Mouse (Mus musculus): Measurements from ENCODE around the gene Ptprd. TPM values are rescaled to one million over a fixed set of nuclear protein-coding genes. Genes with fewer than 3 reads are reported as not detected.

Gene Ptprd
- total RNA-seq, 1 experiment from 2014 or later = not detected

DNA sequence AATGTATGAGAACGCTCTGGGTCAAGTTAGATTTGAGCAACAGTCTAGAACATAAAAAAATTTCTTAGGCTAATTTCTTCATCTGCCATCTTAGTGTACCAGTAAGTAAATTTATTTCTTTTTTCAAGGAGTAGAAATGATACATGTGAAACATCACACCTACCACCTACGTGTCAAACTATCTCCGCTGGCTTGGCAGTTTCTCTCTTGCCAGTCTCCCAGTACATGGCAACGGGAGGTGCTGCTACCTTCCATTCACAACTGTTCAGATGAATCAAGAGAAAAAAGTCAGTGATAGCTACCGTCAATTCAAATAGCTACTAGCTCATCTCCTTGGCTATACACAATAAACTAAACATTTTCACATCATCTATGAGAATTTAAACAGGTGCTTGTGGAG, 1823.9 kb downstream of the Ptprd start:
- no peak for ATAC-seq (replicated peaks; ENCODE audit: insufficient number of reproducible peaks, low FRiP score, low TSS enrichment, poor library complexity, severe bottlenecking)

DNA sequence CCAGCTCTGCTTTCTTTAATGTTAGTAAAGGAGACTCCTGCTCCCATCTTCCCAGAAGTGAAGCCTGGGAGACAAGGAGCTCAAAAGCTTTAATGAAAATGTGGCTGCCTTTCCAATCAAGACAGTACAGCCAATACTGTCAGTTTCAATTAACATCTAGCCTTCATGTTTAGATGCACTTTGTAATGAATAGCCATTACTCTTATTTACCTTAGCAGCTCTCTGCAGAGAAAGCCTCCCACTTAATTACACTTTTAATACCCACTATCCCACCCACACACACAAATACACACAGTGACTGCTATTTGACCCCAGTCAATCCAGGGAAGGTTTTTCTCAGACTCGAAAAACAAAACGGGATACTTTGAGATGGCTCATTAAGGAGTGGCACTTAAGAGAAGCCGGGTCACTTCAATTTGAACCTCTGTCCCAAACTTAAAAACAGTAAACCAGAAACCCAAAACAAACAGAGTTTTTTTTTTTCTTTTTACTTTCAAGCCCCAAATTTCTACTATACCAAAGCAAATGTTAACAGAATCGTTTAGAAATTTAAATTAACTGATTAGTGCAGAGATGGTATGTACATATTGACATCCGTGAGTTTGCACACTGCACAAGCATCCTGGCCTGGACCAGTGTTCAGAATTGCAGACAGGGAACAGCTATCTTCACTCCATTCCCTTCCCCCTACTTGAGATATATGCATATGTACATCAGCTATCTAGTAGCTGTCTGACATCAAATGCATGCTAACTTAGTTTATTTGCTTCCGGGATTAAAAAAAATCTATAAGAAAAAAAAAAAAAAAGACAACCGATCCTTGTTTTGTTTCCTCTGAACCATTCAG, 1824.6 kb downstream of the Ptprd start:
- ATAC-seq (replicated peaks; ENCODE audit: insufficient number of reproducible peaks, low FRiP score, low TSS enrichment, poor library complexity, severe bottlenecking) = no peak

DNA sequence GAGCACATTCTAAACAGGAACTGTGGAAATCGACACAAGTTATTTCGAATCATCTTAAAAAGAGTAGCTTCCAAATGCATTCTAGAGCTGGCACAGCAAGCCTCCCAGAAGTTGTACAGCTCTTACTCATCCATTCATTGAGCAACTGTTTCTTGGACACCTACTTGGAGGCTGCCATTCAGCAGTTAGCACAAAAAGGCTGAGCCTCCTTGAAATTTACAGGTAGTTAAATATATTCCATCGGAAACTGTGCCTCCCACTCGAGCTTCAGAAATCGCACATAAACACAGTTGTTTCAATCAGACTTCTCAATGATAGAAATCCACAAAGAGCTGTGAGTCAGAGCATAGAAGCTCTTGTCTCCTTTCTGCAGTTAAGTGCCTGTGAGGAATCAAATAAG, 1825.9 kb downstream of the Ptprd start:
- ATAC-seq (replicated peaks; ENCODE audit: insufficient number of reproducible peaks, low FRiP score, low TSS enrichment, poor library complexity, severe bottlenecking) = no peak

DNA sequence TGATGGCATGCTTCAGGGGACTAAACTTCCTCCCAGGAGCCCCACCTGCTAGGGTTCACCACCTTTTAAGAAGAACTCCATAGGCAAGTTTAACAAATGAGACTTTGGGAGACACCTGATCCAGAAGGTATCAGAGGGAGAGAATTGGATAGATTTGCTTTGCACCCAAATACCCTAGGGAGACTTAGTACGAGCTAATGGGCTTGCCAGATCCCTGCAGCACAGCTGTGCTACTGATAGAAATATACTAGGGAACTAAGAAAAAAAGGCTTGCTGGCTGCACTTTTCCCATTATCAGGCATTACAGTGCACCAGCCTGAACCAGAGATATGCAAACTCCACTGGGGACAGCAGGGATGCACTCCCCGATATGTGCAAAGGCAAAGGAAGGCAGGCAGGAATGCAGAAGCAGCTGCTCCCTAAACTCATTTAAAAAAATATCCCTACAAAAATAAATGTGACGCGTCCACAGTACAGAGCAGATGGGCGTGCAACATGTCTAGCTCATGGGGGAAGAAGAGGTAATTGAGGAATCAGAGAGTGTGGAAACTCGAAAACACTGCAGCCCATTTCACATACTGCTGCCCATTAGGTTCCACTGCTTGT, 1831.3 kb downstream of the Ptprd start:
- no peak for ATAC-seq (replicated peaks; ENCODE audit: insufficient number of reproducible peaks, low FRiP score, low TSS enrichment, poor library complexity, severe bottlenecking)

DNA sequence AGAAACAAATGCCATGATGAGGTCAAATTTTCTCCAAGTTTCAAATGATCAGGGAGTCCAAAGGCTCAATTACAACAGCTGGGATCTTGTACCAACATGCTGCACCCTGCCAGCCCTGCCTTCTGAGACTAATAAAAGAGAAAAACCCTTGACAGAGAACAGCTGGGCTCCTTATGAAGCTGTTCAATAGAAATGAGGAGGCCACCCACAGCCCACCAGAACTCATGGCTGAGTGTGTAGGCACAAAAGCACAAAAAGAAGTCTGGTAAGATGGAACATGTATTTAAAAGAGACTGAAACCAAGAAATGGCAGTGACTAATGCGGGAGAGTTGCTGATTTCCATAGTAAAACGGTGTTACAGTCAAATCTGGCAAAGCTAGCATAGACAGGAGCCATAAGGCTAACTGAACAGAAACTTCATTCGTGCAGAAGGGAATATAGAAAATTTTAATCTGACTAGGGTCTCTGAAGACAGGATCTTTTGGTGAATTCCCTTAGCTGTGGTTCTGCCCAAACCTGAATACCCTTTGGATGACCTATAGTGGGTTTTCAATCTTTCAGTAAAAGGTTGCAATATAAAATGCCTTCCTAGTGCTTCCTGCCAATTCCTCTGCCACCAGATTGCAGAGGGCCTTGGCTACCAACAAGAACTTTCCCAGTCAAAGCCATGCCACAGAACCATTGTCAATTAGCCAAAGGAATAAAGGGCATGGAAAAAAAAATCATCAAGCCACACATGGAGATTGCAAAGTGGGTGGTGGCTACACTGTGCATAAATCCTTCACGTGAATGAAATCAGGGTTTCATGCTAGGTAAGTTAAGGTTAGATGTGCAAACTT, 1841.5 kb downstream of the Ptprd start:
- no peak for ATAC-seq (replicated peaks; ENCODE audit: insufficient number of reproducible peaks, low FRiP score, low TSS enrichment, poor library complexity, severe bottlenecking)

DNA sequence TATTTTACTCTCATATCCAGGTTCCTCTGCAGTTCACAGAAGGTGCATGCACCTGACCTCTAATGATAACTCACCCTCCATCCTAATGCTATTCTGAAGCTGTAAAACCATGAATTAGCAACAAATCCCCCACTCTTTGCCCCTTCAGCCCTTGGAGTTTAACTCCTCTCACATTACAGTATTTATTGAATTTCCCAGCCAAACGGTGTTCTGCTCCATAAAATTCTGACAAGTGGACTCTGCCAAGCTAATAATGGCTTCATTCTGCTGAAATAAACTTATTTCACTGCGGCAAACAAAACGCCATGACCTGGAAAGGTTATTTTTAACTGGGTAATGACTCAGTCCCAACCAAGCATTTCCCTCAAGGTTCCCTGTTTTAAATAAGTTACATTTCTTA, 1842.7 kb downstream of the Ptprd start:
- ATAC-seq (replicated peaks; ENCODE audit: insufficient number of reproducible peaks, low FRiP score, low TSS enrichment, poor library complexity, severe bottlenecking) = no peak

DNA sequence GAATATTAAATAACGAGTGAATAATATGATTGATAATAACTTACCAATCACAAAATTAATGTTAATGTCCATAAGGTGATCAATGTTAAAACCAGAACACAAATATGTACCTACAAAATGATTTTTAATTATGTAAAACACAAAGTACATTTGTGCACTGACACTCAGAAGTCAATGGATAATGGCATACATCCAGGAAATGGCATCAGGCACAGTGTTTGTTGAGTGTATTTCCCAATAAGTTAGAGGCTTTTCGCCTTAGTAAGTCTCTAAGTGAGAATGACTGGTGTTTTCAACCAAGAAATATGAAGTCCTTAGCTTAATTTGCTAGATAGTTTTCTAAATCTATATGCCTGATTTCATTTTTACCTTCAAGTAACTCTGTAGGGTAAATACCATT, 1843.5 kb downstream of the Ptprd start:
- no peak for ATAC-seq (replicated peaks; ENCODE audit: insufficient number of reproducible peaks, low FRiP score, low TSS enrichment, poor library complexity, severe bottlenecking)

DNA sequence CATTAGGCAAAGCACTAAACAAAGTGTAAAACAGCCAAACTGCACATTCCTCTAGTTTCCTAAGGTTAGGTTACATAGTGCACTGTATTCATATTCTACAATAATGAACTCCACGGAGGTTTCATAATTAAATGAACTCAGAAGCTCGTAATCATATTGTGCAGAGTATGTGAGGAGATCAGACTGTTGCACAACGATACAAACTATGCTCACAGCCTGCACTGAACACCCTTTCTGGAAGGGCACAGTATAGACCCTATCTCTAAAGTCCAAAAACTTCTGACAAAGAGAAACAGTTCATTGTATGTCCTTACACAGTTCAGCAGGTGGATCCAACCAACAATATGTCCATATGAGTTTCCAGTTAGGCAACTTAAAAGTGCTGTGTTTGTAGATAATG, 1844.5 kb downstream of the Ptprd start:
- no peak for ATAC-seq (replicated peaks; ENCODE audit: insufficient number of reproducible peaks, low FRiP score, low TSS enrichment, poor library complexity, severe bottlenecking)

DNA sequence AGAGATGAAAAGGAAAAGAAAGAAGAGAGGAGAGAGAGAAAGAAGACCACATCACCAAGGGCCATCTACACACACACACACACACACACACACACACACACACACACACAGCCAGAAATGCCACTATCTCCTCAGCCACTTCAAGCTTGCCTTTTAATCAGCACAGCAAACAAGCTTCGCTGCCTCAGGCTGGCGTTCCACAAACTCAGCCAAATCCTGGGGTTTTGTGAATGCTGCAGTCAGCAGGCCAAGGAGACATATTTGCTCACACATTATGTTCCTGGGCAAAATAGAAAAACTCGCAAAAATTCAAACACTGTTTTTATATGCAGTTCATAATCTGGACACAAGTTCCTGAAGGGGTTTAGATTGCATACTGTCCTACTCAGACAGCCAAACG, 1845.9 kb downstream of the Ptprd start:
- ATAC-seq (replicated peaks; ENCODE audit: insufficient number of reproducible peaks, low FRiP score, low TSS enrichment, poor library complexity, severe bottlenecking) = no peak

DNA sequence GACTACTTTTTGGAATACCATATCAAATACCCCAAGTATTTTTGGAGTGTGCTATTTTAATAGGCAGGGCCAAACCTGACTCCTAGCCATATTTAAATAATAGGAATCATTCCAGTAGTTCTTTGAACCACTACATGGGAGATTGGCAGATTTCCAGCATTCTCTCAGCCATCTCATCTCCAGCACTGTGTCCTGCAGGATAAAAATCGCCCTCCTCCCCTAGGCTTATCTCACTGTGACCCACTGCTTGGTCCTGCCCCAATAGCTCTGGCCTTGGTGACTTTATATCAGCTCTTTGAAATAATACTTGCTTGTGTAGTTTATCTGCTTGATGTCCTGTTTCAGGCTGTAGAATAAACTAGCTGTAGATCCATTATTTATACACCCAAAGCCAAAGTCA, 1850.2 kb downstream of the Ptprd start:
- ATAC-seq (replicated peaks; ENCODE audit: insufficient number of reproducible peaks, low FRiP score, low TSS enrichment, poor library complexity, severe bottlenecking) = no peak

DNA sequence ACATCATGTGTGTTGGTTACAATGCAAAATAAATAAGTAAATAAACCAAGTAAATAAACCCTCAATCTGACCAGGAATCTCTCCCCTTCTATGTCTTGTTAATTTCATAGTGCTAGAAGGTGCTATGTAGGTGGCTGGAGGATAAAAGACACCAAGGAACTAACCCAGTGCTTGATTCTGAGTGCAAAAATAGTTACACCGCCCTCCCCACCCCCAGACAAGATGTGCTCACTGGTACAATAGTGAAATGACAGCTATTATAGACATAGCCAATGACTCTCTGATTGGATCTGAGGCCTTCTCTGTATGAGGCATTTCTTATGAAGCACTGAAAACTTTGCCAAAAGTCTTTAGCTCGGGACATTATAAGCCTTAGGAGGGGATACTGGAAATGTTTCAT, 1857.6 kb downstream of the Ptprd start:
- no peak for ATAC-seq (replicated peaks; ENCODE audit: insufficient number of reproducible peaks, low FRiP score, low TSS enrichment, poor library complexity, severe bottlenecking)

DNA sequence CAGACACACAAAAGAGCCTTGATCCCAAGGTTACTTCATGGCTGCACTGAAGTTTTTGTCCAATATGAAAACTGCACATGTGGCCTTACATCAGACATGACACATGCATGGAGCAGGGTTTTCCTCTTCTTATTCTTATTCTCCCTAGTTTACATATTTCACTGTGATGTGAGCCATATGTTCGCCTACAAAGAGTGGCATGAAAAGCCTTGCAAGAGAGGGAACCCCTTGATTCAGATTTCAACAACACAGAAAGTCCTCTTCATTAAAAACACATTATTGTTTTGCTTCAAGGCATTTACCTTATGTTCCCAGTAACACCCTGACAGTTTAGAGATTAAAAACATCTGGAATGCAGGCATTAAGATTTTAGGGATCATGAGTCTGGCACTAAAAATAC, 1859.3 kb downstream of the Ptprd start:
- ATAC-seq (replicated peaks; ENCODE audit: insufficient number of reproducible peaks, low FRiP score, low TSS enrichment, poor library complexity, severe bottlenecking) = no peak

DNA sequence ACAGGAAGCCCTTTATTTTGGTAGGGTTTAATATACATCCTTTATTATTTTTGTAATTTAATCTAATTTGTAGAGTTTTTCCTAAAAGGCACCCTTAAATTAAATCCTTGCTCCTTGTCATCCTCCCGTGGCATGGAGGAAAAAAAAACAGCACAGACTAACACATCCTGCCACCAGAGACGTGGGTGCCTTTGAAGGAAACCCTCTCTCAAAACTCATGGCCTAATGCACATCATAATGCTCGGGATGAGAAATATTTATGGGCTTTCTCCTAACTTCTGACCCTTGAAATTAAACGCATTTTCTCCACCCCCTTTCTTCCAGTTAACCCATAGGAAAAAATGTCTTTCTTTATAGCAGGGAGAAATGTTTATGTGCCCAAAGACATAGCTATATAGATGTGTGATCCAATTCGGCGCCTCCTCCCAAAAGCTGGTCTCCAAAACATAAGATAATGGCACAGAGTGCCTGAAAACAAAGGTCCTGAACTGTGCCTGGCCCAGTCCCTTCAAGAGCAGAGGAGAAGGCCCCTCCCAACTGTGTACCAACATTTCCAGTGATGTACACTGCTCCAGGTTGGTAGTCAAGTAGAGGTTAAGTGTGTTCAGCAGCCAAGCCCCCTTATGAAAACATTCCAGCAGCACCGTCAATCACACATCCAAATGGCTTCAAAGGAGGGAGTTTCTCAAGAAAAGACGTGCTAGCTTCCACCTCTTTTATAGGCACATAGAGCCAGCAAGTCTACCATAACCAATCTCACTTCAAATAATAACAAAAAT, 1860.4 kb downstream of the Ptprd start:
- no peak for ATAC-seq (replicated peaks; ENCODE audit: insufficient number of reproducible peaks, low FRiP score, low TSS enrichment, poor library complexity, severe bottlenecking)

DNA sequence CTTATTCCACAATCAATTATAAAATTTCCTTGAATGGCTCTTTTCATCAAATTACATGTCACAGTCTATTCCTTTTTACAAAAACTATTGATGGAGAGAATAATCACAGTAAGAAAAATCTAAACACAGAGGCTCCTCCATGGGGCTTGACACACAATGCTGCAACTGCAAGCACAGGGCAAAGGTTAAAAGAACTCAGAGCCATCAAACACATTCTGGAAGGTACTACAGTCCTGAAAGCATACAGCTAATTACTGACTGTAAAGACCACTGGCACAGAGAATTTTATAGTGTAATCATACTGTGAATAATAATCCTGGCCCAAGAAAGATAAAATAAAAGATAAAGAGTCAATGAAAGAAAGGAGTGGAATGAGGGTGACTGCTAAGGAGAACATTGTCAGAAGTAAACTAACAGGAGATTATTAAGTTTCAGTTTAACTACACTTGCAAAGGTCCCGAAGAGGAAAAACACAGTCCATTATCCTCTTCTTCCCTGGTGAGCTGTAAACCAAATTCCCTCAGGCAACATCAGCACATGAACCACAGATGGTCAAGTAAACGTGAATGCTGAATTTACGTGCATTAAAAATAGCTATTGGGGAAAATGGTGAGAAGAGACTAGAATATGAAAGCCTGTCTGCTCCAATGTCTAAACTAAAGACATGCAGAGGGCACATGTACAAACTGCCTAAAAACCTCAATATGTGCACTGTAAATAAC, 1861.4 kb downstream of the Ptprd start:
- no peak for ATAC-seq (replicated peaks; ENCODE audit: insufficient number of reproducible peaks, low FRiP score, low TSS enrichment, poor library complexity, severe bottlenecking)

DNA sequence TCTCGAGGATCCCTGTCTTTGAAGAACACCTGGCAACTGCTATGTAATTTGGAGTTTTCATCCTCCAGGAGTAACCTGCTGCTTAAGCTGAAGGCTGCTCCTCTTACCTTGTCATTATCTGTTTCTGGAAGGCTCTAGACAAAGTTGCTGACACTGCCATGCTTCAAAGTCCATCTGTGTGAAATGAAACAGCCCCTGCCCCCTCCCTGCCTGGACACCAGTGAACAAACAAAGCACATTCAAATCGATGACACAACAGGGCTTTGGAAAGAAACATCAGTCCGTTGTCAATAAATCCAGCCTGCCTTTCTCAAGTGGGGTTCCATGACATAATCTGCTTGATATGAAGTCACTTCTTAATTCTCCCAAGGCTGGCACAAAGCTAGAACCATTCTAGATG, 1867.7 kb downstream of the Ptprd start:
- ATAC-seq (replicated peaks; ENCODE audit: insufficient number of reproducible peaks, low FRiP score, low TSS enrichment, poor library complexity, severe bottlenecking) = no peak

DNA sequence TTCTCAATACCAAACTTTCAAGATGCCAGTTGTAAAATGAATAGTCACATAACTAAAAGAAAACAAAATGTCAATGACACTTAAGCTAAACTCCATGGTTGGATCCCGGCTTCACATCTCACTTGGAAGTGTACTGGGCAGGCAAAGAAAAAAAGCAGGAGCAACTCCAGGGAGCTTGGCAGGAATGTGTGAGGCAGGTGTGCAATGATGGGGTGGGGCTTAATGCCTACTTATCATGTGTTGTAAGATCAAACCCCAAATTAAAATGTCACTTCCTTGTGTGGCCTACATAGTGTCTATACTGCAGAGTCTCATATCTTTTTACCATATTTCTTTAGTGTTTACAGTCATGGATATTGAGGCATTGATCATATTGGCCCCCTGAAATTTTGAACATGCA, 1873.8 kb downstream of the Ptprd start:
- ATAC-seq (replicated peaks; ENCODE audit: insufficient number of reproducible peaks, low FRiP score, low TSS enrichment, poor library complexity, severe bottlenecking) = no peak

DNA sequence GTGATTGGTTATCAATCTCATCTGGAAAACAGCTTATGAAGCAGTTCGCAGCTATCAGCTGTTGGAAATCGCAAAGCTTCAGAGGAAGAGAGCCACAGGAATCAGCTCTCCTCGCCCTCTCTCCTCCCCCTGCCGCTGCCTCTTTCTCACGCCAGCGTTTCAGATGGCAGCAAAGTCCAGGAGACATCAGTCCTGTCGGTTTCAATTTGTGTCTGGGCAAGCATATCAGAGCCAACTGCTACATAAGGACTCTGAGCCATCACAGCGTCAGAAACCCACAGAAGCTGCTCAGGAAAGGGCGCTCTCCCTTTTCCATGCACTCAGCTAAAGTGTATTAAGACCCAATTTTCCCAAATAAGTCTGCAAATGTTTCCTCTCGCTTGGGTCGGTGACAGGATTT, 1884.4 kb downstream of the Ptprd start:
- ATAC-seq (replicated peaks; ENCODE audit: insufficient number of reproducible peaks, low FRiP score, low TSS enrichment, poor library complexity, severe bottlenecking) = no peak

DNA sequence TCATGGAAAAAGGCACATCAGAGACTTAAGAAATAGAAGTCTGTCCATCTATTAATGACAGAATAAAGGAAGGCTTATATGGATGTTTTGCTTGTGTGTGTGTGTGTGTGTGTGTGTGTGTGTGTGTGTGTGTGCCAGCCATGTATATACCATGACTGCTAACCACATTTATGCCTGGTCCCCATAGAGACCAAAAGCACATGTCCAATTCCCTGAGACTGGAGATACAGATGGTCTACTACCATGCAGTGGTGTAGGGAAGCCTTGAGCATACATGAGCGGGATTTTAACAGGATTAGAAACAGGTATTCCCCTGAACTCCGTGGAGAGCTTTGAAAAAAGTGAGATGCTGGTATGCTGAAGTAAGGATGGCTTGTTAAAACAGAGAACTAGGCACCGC, 1886.1 kb downstream of the Ptprd start:
- ATAC-seq (replicated peaks; ENCODE audit: insufficient number of reproducible peaks, low FRiP score, low TSS enrichment, poor library complexity, severe bottlenecking) = no peak
